Mouse (Mus musculus) embryo, embryonic 10 days (tissue): ENCODE measurements around the gene Coq4.
A peak's percentile ranks its signal among the peaks of the same experiment; 100 is the strongest.

Experiments
- DNase-seq: peaks from one replicate; pipeline ENCODE4 v3.0.0-alpha.2; 2015; ENCODE audit warnings: low spot score

Coq4 gene

GRCm38 (mm10) chr2:29802075-29802826 is 15.0 kb downstream of the Coq4 start, which contains the start of gene Slc27a4:
Gene Slc27a4 (plus strand): TSS chr2:29802634.
- DNase-seq, result peak; percentile 99

- DNase-seq, result peak; percentile 39
Observed at GRCm38 (mm10) chr2:29802827-29803201, 15.5 kb downstream of the Coq4 start.

GRCm38 (mm10) chr2:29803400-29803831 is 16.1 kb downstream of the Coq4 start:
- peak; percentile 72 for DNase-seq

- DNase-seq, result no peak
Observed at GRCm38 (mm10) chr2:29815678-29816371, 28.5 kb downstream of the Coq4 start.

- peak; percentile 88 for DNase-seq
Observed at GRCm38 (mm10) chr2:29817426-29818232, 30.3 kb downstream of the Coq4 start.

GRCm38 (mm10) chr2:29819363-29819762 is 32.1 kb downstream of the Coq4 start:
- DNase-seq, result no peak

- peak; percentile 88 for DNase-seq
Observed at GRCm38 (mm10) chr2:29820025-29820817, 32.9 kb downstream of the Coq4 start, which contains the start of gene Urm1. Gene Urm1 (plus strand): TSS chr2:29820075.

GRCm38 (mm10) chr2:29826318-29826925 is 39.1 kb downstream of the Coq4 start:
- DNase-seq, result peak; percentile 42

- peak; percentile 99 for DNase-seq
Observed at GRCm38 (mm10) chr2:29826926-29827708, 39.8 kb downstream of the Coq4 start.

GRCm38 (mm10) chr2:29827709-29828024 is 40.4 kb downstream of the Coq4 start:
- DNase-seq, result no peak

GRCm38 (mm10) chr2:29831106-29831505 is 43.8 kb downstream of the Coq4 start:
- DNase-seq, result no peak

GRCm38 (mm10) chr2:29833796-29834195 is 46.5 kb downstream of the Coq4 start:
- no peak for DNase-seq

- peak; percentile 64 for DNase-seq
Observed at GRCm38 (mm10) chr2:29835391-29835899, 48.2 kb downstream of the Coq4 start.

- peak; percentile 74 for DNase-seq
Observed at GRCm38 (mm10) chr2:29839460-29839859, 52.2 kb downstream of the Coq4 start.

GRCm38 (mm10) chr2:29843231-29844105 is 56.2 kb downstream of the Coq4 start:
- DNase-seq, result peak; percentile 71

GRCm38 (mm10) chr2:29844115-29844514 is 56.8 kb downstream of the Coq4 start:
- DNase-seq, result peak; percentile 27

GRCm38 (mm10) chr2:29844661-29845060 is 57.4 kb downstream of the Coq4 start:
- DNase-seq, result no peak

- DNase-seq, result peak; percentile 29
Observed at GRCm38 (mm10) chr2:29845636-29846035, 58.3 kb downstream of the Coq4 start.
